Mouse (Mus musculus): ENCODE data around the gene Olfr577. TPM values are rescaled to one million over a fixed set of nuclear protein-coding genes. Genes with fewer than 3 reads are reported as not detected.

The Olfr577 gene
- polyA plus RNA-seq (2014; fragmentation: Nextera tagmentation; extraction: Ambion mirVana), result not detected in 2 replicates

GRCm38 (mm10) chr7:102975843-102976242, at the start of gene Olfr577:
Gene Olfr577, minus strand, starts transcription at chr7:102975943.
- no peak within 1 kb of the TSS for H3K4me2 ChIP-seq (replicated peaks; ENCODE audit: low read depth, low read length)
- no peak for ATAC-seq (ENCODE audit: insufficient number of reproducible peaks, insufficient read depth, low FRiP score, low read depth)
- no peaks in the 10 kb centered on the region for H3K27me3 ChIP-seq (ENCODE audit: control insufficient read depth, insufficient read depth, low read length)
- no peak within 1 kb of the TSS for H3K4me3 ChIP-seq (ENCODE audit: low read depth, low read length)
- H3K27ac ChIP-seq (ENCODE audit: low read length), result no peak within 1 kb of the TSS
- H3K9ac ChIP-seq (replicated peaks; ENCODE audit: low read depth, low read length), result no peak within 1 kb of the TSS
- H3K36me3 ChIP-seq (ENCODE audit: control insufficient read depth, insufficient read depth, low read length), result no peaks in the 10 kb centered on the region
- H3K4me1 ChIP-seq (ENCODE audit: control insufficient read depth, insufficient read depth, low read length), result no peaks in the 10 kb centered on the region
- WGBS, result 82% methylated on average over 2 of the region's 2 CpGs
- H3K9me3 ChIP-seq (ENCODE audit: control insufficient read depth, low read depth, low read length), result no peaks in the 10 kb centered on the region

DNA sequence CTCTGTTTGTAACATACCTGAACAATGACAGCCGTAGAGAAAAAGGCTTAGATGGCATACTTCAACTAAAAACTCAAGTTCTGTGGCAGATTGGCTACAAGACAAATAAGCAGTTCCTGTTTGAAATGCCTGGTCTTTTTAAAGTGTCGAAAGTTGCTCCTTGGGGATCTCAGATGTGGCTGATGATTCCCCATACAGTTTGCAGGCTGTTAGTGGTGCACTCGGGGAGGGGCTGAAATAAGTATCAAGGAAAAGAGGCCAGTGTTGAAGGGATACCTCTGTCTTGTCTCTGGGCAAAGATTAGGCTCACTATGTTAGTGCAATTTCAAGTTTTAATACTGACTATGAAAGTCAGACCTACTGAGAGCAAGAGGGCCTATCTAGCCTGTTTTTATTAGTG, 13.5 kb upstream of the Olfr577 start, which contains the start of gene Olfr578:
TSS of gene Olfr578 (minus strand) at position 101 of the 400 bp plus-strand sequence.
- H3K36me3 ChIP-seq (ENCODE audit: control insufficient read depth, insufficient read depth, low read length), result no peaks in the 10 kb centered on the region
- H3K4me2 ChIP-seq (replicated peaks; ENCODE audit: low read depth, low read length), result no peak within 1 kb of the TSS
- H3K9me3 ChIP-seq (ENCODE audit: control insufficient read depth, low read depth, low read length), result no peaks in the 10 kb centered on the region
- H3K4me3 ChIP-seq (ENCODE audit: low read depth, low read length), result no peak within 1 kb of the TSS
- no peak for ATAC-seq (ENCODE audit: insufficient number of reproducible peaks, insufficient read depth, low FRiP score, low read depth)
- no peaks in the 10 kb centered on the region for H3K4me1 ChIP-seq (ENCODE audit: control insufficient read depth, insufficient read depth, low read length)
- H3K27me3 ChIP-seq (ENCODE audit: control insufficient read depth, insufficient read depth, low read length), result no peaks in the 10 kb centered on the region
- no peak within 1 kb of the TSS for H3K27ac ChIP-seq (ENCODE audit: low read length)
- H3K9ac ChIP-seq (replicated peaks; ENCODE audit: low read depth, low read length), result no peak within 1 kb of the TSS
- 59% methylated on average over 3 of the region's 3 CpGs for WGBS

DNA sequence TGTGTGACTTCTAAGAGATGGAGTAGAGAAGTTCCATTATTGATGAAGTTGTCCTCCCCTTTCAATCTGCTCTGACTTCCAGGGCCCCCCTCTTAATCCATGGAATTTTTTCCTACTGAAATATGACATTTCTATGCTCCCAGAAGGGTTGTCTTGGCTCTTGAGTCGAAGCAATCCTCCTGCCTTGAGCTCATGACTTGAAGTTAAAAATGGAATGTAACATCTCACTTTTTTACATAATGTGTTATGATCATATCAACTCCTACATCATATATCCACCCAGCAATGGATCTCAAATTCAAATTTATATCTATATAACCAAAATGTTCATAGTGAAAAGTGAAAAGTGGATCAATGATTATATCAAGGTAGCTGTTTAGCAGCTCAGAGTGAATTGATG, 1.3 kb downstream of the Olfr577 start:
- Histone ChIP-seq H3K9me3 (ENCODE audit: control insufficient read depth, low read depth, low read length) (no peaks in the 10 kb centered on the region), H3K36me3 (ENCODE audit: control insufficient read depth, insufficient read depth, low read length) (no peaks in the 10 kb centered on the region), H3K4me1 (ENCODE audit: control insufficient read depth, insufficient read depth, low read length) (no peaks in the 10 kb centered on the region), H3K27ac (ENCODE audit: low read length) (no peak overlapping the region), H3K27me3 (ENCODE audit: control insufficient read depth, insufficient read depth, low read length) (no peaks in the 10 kb centered on the region), H3K4me3 (ENCODE audit: low read depth, low read length) (no peak overlapping the region), H3K4me2 (replicated peaks; ENCODE audit: low read depth, low read length) (no peak overlapping the region), H3K9ac (replicated peaks; ENCODE audit: low read depth, low read length) (no peak overlapping the region)
- 54% methylated on average over 1 of the region's 1 CpGs for whole genome bisulfite sequencing
- ATAC-seq (ENCODE audit: insufficient number of reproducible peaks, insufficient read depth, low FRiP score, low read depth), result no peak

DNA sequence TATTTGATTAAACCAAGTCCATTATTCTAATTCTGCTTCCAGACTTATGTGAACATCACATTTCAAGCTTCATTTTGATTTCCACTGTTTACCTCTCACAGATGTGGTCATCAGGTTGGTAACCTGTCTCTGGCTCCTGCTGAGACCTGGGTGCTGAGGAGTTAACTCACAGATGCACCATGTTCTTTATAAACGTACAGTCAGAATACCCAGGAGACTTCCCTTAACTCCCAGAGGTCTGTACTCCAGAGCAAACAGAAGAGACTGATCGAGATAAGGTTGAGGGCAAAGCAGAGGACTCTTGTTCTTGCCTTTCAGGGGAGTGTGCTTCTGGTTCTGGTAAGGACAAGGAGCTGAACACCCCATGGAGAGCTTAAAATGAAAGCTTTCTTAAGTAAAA, 13.4 kb downstream of the Olfr577 start, which contains the start of gene Olfr576:
TSS of gene Olfr576 (plus strand) at position 301 of the 400 bp plus-strand sequence.
- Histone ChIP-seq H3K4me1 (ENCODE audit: control insufficient read depth, insufficient read depth, low read length) (no peaks in the 10 kb centered on the region), H3K4me2 (replicated peaks; ENCODE audit: low read depth, low read length) (no peak within 1 kb of the TSS), H3K27ac (ENCODE audit: low read length) (no peak within 1 kb of the TSS), H3K9ac (replicated peaks; ENCODE audit: low read depth, low read length) (no peak within 1 kb of the TSS), H3K36me3 (ENCODE audit: control insufficient read depth, insufficient read depth, low read length) (no peaks in the 10 kb centered on the region), H3K4me3 (ENCODE audit: low read depth, low read length) (no peak within 1 kb of the TSS), H3K27me3 (ENCODE audit: control insufficient read depth, insufficient read depth, low read length) (no peaks in the 10 kb centered on the region), H3K9me3 (ENCODE audit: control insufficient read depth, low read depth, low read length) (no peaks in the 10 kb centered on the region)
- 22% methylated on average over 2 of the region's 2 CpGs for WGBS
- ATAC-seq (ENCODE audit: insufficient number of reproducible peaks, insufficient read depth, low FRiP score, low read depth), result no peak

GRCm38 (mm10) chr7:102958593-102958992, 17.1 kb downstream of the Olfr577 start, which contains the start of gene Olfr575:
Gene Olfr575, minus strand, starts transcription at chr7:102958775.
- Histone ChIP-seq H3K9ac (replicated peaks; ENCODE audit: low read depth, low read length) (no peak within 1 kb of the TSS), H3K27me3 (ENCODE audit: control insufficient read depth, insufficient read depth, low read length) (no peaks in the 10 kb centered on the region), H3K9me3 (ENCODE audit: control insufficient read depth, low read depth, low read length) (no peaks in the 10 kb centered on the region), H3K27ac (ENCODE audit: low read length) (no peak within 1 kb of the TSS), H3K4me2 (replicated peaks; ENCODE audit: low read depth, low read length) (no peak within 1 kb of the TSS), H3K4me1 (ENCODE audit: control insufficient read depth, insufficient read depth, low read length) (no peaks in the 10 kb centered on the region), H3K36me3 (ENCODE audit: control insufficient read depth, insufficient read depth, low read length) (no peaks in the 10 kb centered on the region), H3K4me3 (ENCODE audit: low read depth, low read length) (no peak within 1 kb of the TSS)
- WGBS, result 33% methylated on average over 1 of the region's 1 CpGs
- no peak for ATAC-seq (ENCODE audit: insufficient number of reproducible peaks, insufficient read depth, low FRiP score, low read depth)

DNA sequence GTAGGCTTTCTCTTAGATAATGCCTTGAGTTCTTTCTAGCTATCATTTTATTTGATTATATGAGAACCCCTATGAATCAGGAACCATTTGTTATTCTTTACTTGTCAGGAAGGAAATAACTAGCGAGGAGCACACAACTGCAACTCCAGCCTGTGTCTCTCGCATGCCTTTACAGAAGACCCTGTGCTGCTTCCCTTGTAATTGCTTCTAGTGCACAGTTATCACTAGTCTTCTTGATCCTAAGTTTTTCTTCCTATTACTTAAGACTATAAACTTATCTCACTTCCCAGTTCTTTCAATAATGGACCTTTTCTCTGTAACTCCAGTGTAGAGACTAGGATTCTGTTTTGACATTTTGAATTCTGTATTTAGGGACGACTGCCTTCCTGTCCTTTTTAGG, 17.6 kb downstream of the Olfr577 start:
- 53% methylated on average over 3 of the region's 3 CpGs for WGBS
- Histone ChIP-seq H3K4me1 (ENCODE audit: control insufficient read depth, insufficient read depth, low read length) (no peaks in the 10 kb centered on the region), H3K36me3 (ENCODE audit: control insufficient read depth, insufficient read depth, low read length) (no peaks in the 10 kb centered on the region), H3K9ac (replicated peaks; ENCODE audit: low read depth, low read length) (no peak overlapping the region), H3K9me3 (ENCODE audit: control insufficient read depth, low read depth, low read length) (no peaks in the 10 kb centered on the region), H3K4me2 (replicated peaks; ENCODE audit: low read depth, low read length) (no peak overlapping the region), H3K27ac (ENCODE audit: low read length) (no peak overlapping the region), H3K4me3 (ENCODE audit: low read depth, low read length) (no peak overlapping the region), H3K27me3 (ENCODE audit: control insufficient read depth, insufficient read depth, low read length) (no peaks in the 10 kb centered on the region)
- no peak for ATAC-seq (ENCODE audit: insufficient number of reproducible peaks, insufficient read depth, low FRiP score, low read depth)

- H3K27me3 ChIP-seq (ENCODE audit: control insufficient read depth, insufficient read depth, low read length), result no peaks in the 10 kb centered on the region
- H3K4me1 ChIP-seq (ENCODE audit: control insufficient read depth, insufficient read depth, low read length), result no peaks in the 10 kb centered on the region
- no peak for ATAC-seq (ENCODE audit: insufficient number of reproducible peaks, insufficient read depth, low FRiP score, low read depth)
- H3K4me2 ChIP-seq (replicated peaks; ENCODE audit: low read depth, low read length), result no peak overlapping the region
- no peak overlapping the region for H3K27ac ChIP-seq (ENCODE audit: low read length)
- no peaks in the 10 kb centered on the region for H3K36me3 ChIP-seq (ENCODE audit: control insufficient read depth, insufficient read depth, low read length)
- H3K9ac ChIP-seq (replicated peaks; ENCODE audit: low read depth, low read length), result no peak overlapping the region
- no peak overlapping the region for H3K4me3 ChIP-seq (ENCODE audit: low read depth, low read length)
- no peaks in the 10 kb centered on the region for H3K9me3 ChIP-seq (ENCODE audit: control insufficient read depth, low read depth, low read length)
- WGBS, result 43% methylated on average over 1 of the region's 1 CpGs
Observed at GRCm38 (mm10) chr7:102950732-102951131, 25.0 kb downstream of the Olfr577 start.

DNA sequence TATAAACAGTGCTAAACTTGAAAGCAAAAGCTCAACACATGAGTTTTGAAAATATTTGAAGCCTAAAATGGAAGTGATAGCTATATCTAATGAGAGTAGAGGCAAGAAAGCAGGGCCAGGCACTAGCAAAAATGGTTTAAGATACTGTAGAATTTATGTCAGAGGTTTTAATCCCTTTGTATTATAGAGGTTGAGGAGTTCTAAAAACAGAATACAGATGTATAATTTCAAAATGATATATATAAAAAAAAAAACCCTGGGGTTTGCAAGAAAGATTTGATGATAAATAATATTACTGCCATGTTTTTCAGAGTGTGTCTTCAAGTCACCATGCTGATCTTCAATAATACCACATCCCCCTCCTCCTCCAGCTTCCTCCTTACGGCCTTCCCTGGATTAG, 27.6 kb downstream of the Olfr577 start, which contains the start of gene Olfr574:
TSS of gene Olfr574 (plus strand) at position 301 of the 400 bp plus-strand sequence.
- Histone ChIP-seq H3K4me1 (ENCODE audit: control insufficient read depth, insufficient read depth, low read length) (no peaks in the 10 kb centered on the region), H3K9ac (replicated peaks; ENCODE audit: low read depth, low read length) (no peak within 1 kb of the TSS), H3K4me2 (replicated peaks; ENCODE audit: low read depth, low read length) (no peak within 1 kb of the TSS), H3K27me3 (ENCODE audit: control insufficient read depth, insufficient read depth, low read length) (no peaks in the 10 kb centered on the region), H3K36me3 (ENCODE audit: control insufficient read depth, insufficient read depth, low read length) (no peaks in the 10 kb centered on the region), H3K9me3 (ENCODE audit: control insufficient read depth, low read depth, low read length) (no peaks in the 10 kb centered on the region), H3K27ac (ENCODE audit: low read length) (no peak within 1 kb of the TSS), H3K4me3 (ENCODE audit: low read depth, low read length) (no peak within 1 kb of the TSS)
- ATAC-seq (ENCODE audit: insufficient number of reproducible peaks, insufficient read depth, low FRiP score, low read depth), result no peak
- 81% methylated on average over 1 of the region's 1 CpGs for WGBS

GRCm38 (mm10) chr7:102943417-102943816, 32.3 kb downstream of the Olfr577 start:
- H3K36me3 ChIP-seq (ENCODE audit: control insufficient read depth, insufficient read depth, low read length), result no peaks in the 10 kb centered on the region
- no peaks in the 10 kb centered on the region for H3K27me3 ChIP-seq (ENCODE audit: control insufficient read depth, insufficient read depth, low read length)
- H3K4me1 ChIP-seq (ENCODE audit: control insufficient read depth, insufficient read depth, low read length), result no peaks in the 10 kb centered on the region
- H3K4me3 ChIP-seq (ENCODE audit: low read depth, low read length), result no peak overlapping the region
- H3K27ac ChIP-seq (ENCODE audit: low read length), result no peak overlapping the region
- H3K9me3 ChIP-seq (ENCODE audit: control insufficient read depth, low read depth, low read length), result no peaks in the 10 kb centered on the region
- no peak overlapping the region for H3K9ac ChIP-seq (replicated peaks; ENCODE audit: low read depth, low read length)
- no peak overlapping the region for H3K4me2 ChIP-seq (replicated peaks; ENCODE audit: low read depth, low read length)
- ATAC-seq (ENCODE audit: insufficient number of reproducible peaks, insufficient read depth, low FRiP score, low read depth), result no peak
- WGBS, result 89% methylated on average over 1 of the region's 1 CpGs
